ENCODE assay signal across 8 mouse cellular contexts in the genomic region with DNA sequence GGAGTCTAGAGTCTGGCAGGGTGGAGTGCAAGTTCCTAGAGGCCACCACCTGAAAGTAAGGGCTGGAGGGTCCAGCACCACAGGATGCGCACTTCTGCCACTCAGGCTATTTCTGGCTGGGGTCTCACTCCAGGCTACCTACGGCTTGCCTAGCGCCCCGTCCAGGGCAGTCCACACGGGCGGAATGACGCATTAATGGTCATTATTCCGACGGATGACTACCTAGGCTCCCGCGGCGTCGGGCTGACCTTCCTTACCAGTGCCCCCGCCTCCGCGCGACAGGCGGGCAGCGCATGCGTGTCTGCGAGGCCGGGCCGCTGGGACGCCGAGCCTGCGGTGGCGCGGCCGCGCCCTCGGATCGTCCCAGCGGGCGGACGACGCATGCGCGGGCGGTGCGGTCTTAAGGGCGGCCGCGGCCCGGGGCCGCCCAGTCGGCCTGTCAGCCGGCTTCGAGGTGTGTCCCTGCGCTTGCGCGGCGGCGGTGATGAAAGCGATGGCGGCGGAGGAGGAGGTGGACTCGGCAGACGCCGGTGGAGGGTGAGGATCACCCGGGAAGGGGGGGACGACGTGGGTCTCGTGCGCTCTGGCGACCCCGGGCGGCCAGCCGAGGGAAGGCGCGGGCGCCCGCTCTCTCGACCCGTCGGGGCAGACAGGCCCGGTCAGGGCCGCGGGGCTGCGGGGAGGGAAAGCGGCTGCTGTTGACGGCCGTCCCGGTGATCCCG. TPM values are rescaled to one million over a fixed set of nuclear protein-coding genes. Genes with fewer than 3 reads are reported as not detected.
A peak's percentile ranks its signal among the peaks of the same experiment; 100 is the strongest.
DNase-seq lines count a peak whose midpoint lies in the region; ATAC-seq and TF ChIP-seq lines count a peak whose summit lies in the region.

A gene (plus strand): TSS at position 306 of the 722 bp plus-strand sequence.

- peak within 1 kb of the TSS; percentile 74 to 86 for H3K4me3 ChIP-seq in MEL (ENCODE audit: control insufficient read depth in 1 of 2, insufficient read depth in 1 of 2, low read depth in 2 of 2, low read length in 2 of 2)
- H3K4me3 ChIP-seq in cerebellum, adult 2 months (replicated peaks; ENCODE audit: insufficient read depth, low read depth, low read length) = peak within 1 kb of the TSS; percentile 67
- H3K4me3 ChIP-seq in lung, embryonic 16.5 days (ENCODE audit: low read length) = peak within 1 kb of the TSS; percentile 81

- peak; percentile 77 to 87 for ATAC-seq in hematopoietic stem cell, adult 5-6 weeks (replicated peaks in 1 of 2; ENCODE audit: insufficient read depth in 1 of 2, low FRiP score in 2 of 2, low TSS enrichment in 1 of 2, low read depth in 1 of 2, poor library complexity in 2 of 2, severe bottlenecking in 2 of 2)
- peak; percentile 98 for ATAC-seq in lung, embryonic 16.5 days (ENCODE audit: low read depth)

- DNase-seq in MEL (ENCODE audit: low read depth, low spot score) = peak; percentile 94
- peak; percentile 89 to 90 for DNase-seq in cerebellum, adult 2 months
- peak; percentile 94 for DNase-seq in forelimb bud, embryonic 11.5 days (ENCODE audit: low read depth, low spot score)
- DNase-seq in layer of hippocampus, adult 9-10 months (ENCODE audit: low spot score) = peak; percentile 74
- peak; percentile 97 for DNase-seq in ovary, postnatal 10 days (ENCODE audit: low spot score)
- peak; percentile 74 to 75 for DNase-seq in thymus, postnatal 10 days (ENCODE audit: low spot score in 2 of 2)

- H3K4me2 ChIP-seq in lung, embryonic 16.5 days (ENCODE audit: low read depth, low read length) = peak within 1 kb of the TSS; percentile 81

- no peaks in the 10 kb centered on the region for H3K27me3 ChIP-seq in MEL (ENCODE audit: control insufficient read depth in 1 of 2, insufficient read depth in 2 of 2, low read length in 2 of 2)
- H3K27me3 ChIP-seq in cerebellum, adult 2 months (ENCODE audit: control insufficient read depth, insufficient read depth, low read length) = no peaks in the 10 kb centered on the region
- H3K27me3 ChIP-seq in lung, embryonic 16.5 days (ENCODE audit: control insufficient read depth, insufficient read depth, low read depth, low read length) = no peaks in the 10 kb centered on the region

- peaks cover 20 to 33% of the 10 kb centered on the region in 2 experiments for H3K4me1 ChIP-seq in MEL (ENCODE audit: control insufficient read depth in 1 of 2, insufficient read depth in 2 of 2, low read length in 2 of 2)
- no peaks in the 10 kb centered on the region; the same call in none of the 2 replicates for H3K4me1 ChIP-seq in cerebellum, adult 2 months (ENCODE audit: control insufficient read depth, insufficient read depth, low read length)
- peaks cover 6% of the 10 kb centered on the region; the same call in 1 of the 2 replicates for H3K4me1 ChIP-seq in lung, embryonic 16.5 days (replicated peaks; ENCODE audit: control insufficient read depth, insufficient read depth, low read length)

- H3K27ac ChIP-seq in MEL (ENCODE audit: control insufficient read depth, low read depth, low read length) = peak within 1 kb of the TSS; percentile 50
- H3K27ac ChIP-seq in cerebellum, adult 2 months (ENCODE audit: insufficient read depth, low read length) = peak within 1 kb of the TSS; percentile 16; the same call in 1 of the 2 replicates
- H3K27ac ChIP-seq in lung, embryonic 16.5 days (ENCODE audit: low read length) = peak within 1 kb of the TSS; percentile 61

- H3K36me3 ChIP-seq in MEL (ENCODE audit: control insufficient read depth in 1 of 2, insufficient read depth in 2 of 2, low read length in 2 of 2) = peaks cover 0 to 37% of the 10 kb centered on the region in 2 experiments; a peak in 2 of 4 replicates
- no peaks in the 10 kb centered on the region for H3K36me3 ChIP-seq in lung, embryonic 16.5 days (ENCODE audit: control insufficient read depth, insufficient read depth, low read length)

- peak within 1 kb of the TSS; percentile 94 for H3K9ac ChIP-seq in MEL (ENCODE audit: control insufficient read depth, low read depth, low read length, poor library complexity, severe bottlenecking)
- H3K9ac ChIP-seq in lung, embryonic 16.5 days (ENCODE audit: low read length) = peak within 1 kb of the TSS; percentile 89

- no peak for TF ChIP-seq RAD21 in MEL (IDR thresholded peaks at IDR 0.05; ENCODE audit: low read depth, low read length)

- peaks cover 4% of the 10 kb centered on the region for H3K79me2 ChIP-seq in MEL (ENCODE audit: control insufficient read depth, insufficient read depth, low read length, poor library complexity)

- peak; percentile 97 to 100 for TF ChIP-seq POLR2A in MEL (IDR thresholded peaks at IDR 0.05; ENCODE audit: control insufficient read depth in 1 of 2, insufficient read depth in 1 of 2, low read depth in 1 of 2, low read length in 2 of 2, poor library complexity in 1 of 2)
- TF ChIP-seq POLR2A in cerebellum, adult 2 months (IDR thresholded peaks at IDR 0.05; ENCODE audit: borderline replicate concordance, insufficient read depth, low read length) = peak; percentile 78; the same call in 1 of the 2 replicates

- no peak for TF ChIP-seq EP300 in MEL (IDR thresholded peaks at IDR 0.05; ENCODE audit: low read depth in 1 of 2, low read length in 2 of 2)

- no peaks in the 10 kb centered on the region for H3K9me3 ChIP-seq in MEL (replicated peaks; ENCODE audit: insufficient read depth, low read length)
- no peaks in the 10 kb centered on the region for H3K9me3 ChIP-seq in lung, embryonic 16.5 days (ENCODE audit: control insufficient read depth, low read length)

- TF ChIP-seq CTCF in MEL (IDR thresholded peaks at IDR 0.05 in 2 of 3, conservative IDR thresholded peaks at IDR 0.05 in 1 of 3; ENCODE audit: control insufficient read depth in 1 of 3, insufficient read depth in 1 of 3, low read depth in 2 of 3, low read length in 3 of 3, poor library complexity in 1 of 3, severe bottlenecking in 1 of 3) = peak in 2 of 3 experiments; percentile 38 to 43; a peak in 5 of 6 replicates
- TF ChIP-seq CTCF in cerebellum, adult 2 months (IDR thresholded peaks at IDR 0.05; ENCODE audit: borderline replicate concordance, insufficient read depth, low read depth, low read length) = peak; percentile 37; the same call in 1 of the 2 replicates

- WGBS in cerebellum, adult 2 months = under 1% methylated on average over 84 of the region's 84 CpGs
- under 1% methylated on average over 55 of the region's 84 CpGs for WGBS in lung, embryonic 16.5 days

TF ChIP-seq in MEL, 35 proteins besides CTCF, POLR2A, EP300 and RAD21:
- TF ChIP-seq TCF12 (IDR thresholded peaks at IDR 0.05; ENCODE audit: low read depth, low read length) (0 out of 2 replicates have a peak, but pooled peaks have one; percentile 37), ZMIZ1 (IDR thresholded peaks at IDR 0.05; ENCODE audit: low read depth, low read length) (peak; percentile 96), ELF1 (IDR thresholded peaks at IDR 0.05; ENCODE audit: low read depth, low read length) (no peak), TBP (IDR thresholded peaks at IDR 0.05; ENCODE audit: low read depth, low read length) (peak; percentile 79; the same call in 1 of the 2 replicates), HCFC1 (IDR thresholded peaks at IDR 0.05; ENCODE audit: low read depth, low read length) (peak; percentile 74), POLR2AphosphoS2 (IDR thresholded peaks at IDR 0.05; ENCODE audit: low read length) (peak; percentile 59; the same call in 1 of the 2 replicates), CHD2 (IDR thresholded peaks at IDR 0.05; ENCODE audit: low read length) (no peak), MXI1 (IDR thresholded peaks at IDR 0.05; ENCODE audit: low read depth, low read length) (peak; percentile 33; the same call in 1 of the 2 replicates), SIN3A (IDR thresholded peaks at IDR 0.05; ENCODE audit: low read length) (peak; percentile 77), CHD1 (IDR thresholded peaks at IDR 0.05; ENCODE audit: low read depth, low read length) (no peak), BHLHE40 (IDR thresholded peaks at IDR 0.05; ENCODE audit: borderline replicate concordance, low read depth, low read length) (no peak), TAL1 (IDR thresholded peaks at IDR 0.05; ENCODE audit: low read length) (no peak), USF1 (IDR thresholded peaks at IDR 0.05; ENCODE audit: low read depth, low read length) (0 out of 2 replicates have a peak, but pooled peaks have one; percentile 20), ZNF384 (IDR thresholded peaks at IDR 0.05; ENCODE audit: low read depth, low read length) (no peak), NELFE (IDR thresholded peaks at IDR 0.05; ENCODE audit: low read depth, low read length) (peak; percentile 96), MAZ (IDR thresholded peaks at IDR 0.05; ENCODE audit: low read depth, low read length) (0 out of 2 replicates have a peak, but pooled peaks have one; percentile 40), NRF1 (IDR thresholded peaks at IDR 0.05; ENCODE audit: insufficient read depth, low read depth, low read length, poor library complexity, severe bottlenecking) (peak; percentile 96), ZC3H11A (IDR thresholded peaks at IDR 0.05; ENCODE audit: low read depth, low read length) (no peak), GATA1 (IDR thresholded peaks at IDR 0.05; ENCODE audit: low read depth, low read length) (no peak)

RNA-seq across cellular contexts. Expression of the gene that starts here (rescaled TPM):
- 14.2 and 14.3 TPM in 2 replicates for total RNA-seq in MEL (2012; rRNA removed)
- polyA plus RNA-seq in MEL (2012; ENCODE audit: insufficient read depth in 1 of 2, insufficient read length in 2 of 2, low read depth in 1 of 2, low replicate concordance in 2 of 2, missing spikeins in 1 of 2) = 10 to 100 TPM in 1 of 2 experiments, not detected in 1; 20.2 TPM
- polyA plus RNA-seq in cerebellum, adult 2 months (2012; rRNA removed) = 23.8 and 24.1 TPM in 2 replicates
- 20.3 and 41.7 TPM in 2 replicates for total RNA-seq in hematopoietic stem cell, adult 5-6 weeks (2017)
- polyA plus RNA-seq in lung, embryonic 16.5 days (2015; fragmentation: Nextera tagmentation; extraction: Ambion mirVana) = 29.5 and 29.9 TPM in 2 replicates

Comparison
In these comparisons a context has a peak if more than half of its experiments do, and no peak if none do; other contexts are left out.
1. Peak in every context shown above with its lines: DNase-seq, ATAC-seq, H3K4me3 ChIP-seq and H3K27ac ChIP-seq.